Mouse (Mus musculus): ENCODE results near the gene Hist1h2ah. TPM values are rescaled to one million over a fixed set of nuclear protein-coding genes. Genes with fewer than 3 reads are reported as not detected.
"Not testable (repeated sequence)": the region's sequence is repeated elsewhere in the genome, so short reads cannot be mapped to it uniquely, and the experiment has no call there.

Gene Hist1h2ah
- polyA plus RNA-seq, 1 experiment from 2014 or later, result not detected

DNA sequence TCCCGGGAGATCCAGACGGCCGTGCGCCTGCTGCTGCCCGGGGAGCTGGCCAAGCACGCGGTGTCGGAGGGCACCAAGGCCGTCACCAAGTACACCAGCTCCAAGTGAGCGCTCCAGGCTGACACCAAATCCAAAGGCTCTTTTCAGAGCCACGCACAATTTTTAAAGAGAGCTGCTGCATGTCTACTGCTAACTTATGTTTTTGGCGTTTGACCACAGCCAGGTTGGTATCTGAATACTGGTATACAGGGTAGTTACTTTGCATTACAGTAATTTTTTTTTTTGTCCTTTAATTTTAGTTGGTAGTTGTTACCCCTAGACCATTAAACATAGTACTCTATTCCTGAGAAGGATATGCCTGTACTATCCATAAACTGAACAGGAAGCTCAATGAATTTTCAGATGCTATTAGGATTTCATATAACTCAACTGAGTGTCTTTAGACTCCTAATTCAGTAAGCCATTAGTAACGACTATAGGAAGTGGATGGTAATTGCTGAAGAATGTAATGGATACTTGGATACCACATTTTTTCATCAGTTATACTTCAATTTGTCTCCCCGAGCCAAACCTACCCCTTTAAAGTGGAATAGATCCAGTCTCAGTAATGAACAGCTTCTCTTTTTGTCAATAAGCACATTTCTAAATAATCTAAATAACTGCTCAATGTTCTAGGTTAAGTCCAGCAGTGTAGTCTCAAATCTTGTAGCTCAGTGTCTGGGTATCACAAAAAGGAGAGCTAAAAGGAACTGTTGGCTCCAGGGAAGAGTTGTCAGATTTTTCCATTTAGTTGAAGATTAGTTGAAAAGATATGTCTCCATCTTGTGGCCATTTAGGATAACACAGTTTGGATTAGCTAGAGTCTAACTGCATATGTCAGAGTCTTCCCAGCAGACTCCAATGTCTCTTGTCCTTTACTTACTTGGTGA lies 8.4 kb upstream of the Hist1h2ah start:
- ATAC-seq (ENCODE audit: low FRiP score, low TSS enrichment) (no peak), DNase-seq (ENCODE audit: low spot score) (no peak)
- peak overlapping the region; percentile 41; the same call in 1 of the 2 replicates for H3K9ac ChIP-seq (ENCODE audit: low read length)
- TF ChIP-seq CTCF (IDR thresholded peaks at IDR 0.05; ENCODE audit: low read depth) (peak; percentile 81), EP300 (optimal IDR thresholded peaks at IDR 0.05) (no peak)
- H3K27ac ChIP-seq (replicated peaks), result peak overlapping the region; percentile 71; the same call in 1 of the 2 replicates
- peak overlapping the region; percentile 52 for H3K4me2 ChIP-seq (replicated peaks; ENCODE audit: low read depth)
- H3K36me3 ChIP-seq (ENCODE audit: control insufficient read depth, insufficient read depth, low read length), result no peaks in the 10 kb centered on the region
- 0 out of 2 replicates have a peak, but pooled peaks cover 2% of the 10 kb centered on the region for H3K4me1 ChIP-seq (replicated peaks; ENCODE audit: control insufficient read depth, insufficient read depth)
- H3K27me3 ChIP-seq (ENCODE audit: control insufficient read depth, insufficient read depth, low read length), result no peaks in the 10 kb centered on the region
- no peaks in the 10 kb centered on the region for H3K9me3 ChIP-seq (ENCODE audit: control insufficient read depth, low read length)
- H3K4me3 ChIP-seq (ENCODE audit: low read depth, low read length), result peak overlapping the region; percentile 29
- under 1% methylated on average over 10 of the region's 14 CpGs for WGBS

DNA sequence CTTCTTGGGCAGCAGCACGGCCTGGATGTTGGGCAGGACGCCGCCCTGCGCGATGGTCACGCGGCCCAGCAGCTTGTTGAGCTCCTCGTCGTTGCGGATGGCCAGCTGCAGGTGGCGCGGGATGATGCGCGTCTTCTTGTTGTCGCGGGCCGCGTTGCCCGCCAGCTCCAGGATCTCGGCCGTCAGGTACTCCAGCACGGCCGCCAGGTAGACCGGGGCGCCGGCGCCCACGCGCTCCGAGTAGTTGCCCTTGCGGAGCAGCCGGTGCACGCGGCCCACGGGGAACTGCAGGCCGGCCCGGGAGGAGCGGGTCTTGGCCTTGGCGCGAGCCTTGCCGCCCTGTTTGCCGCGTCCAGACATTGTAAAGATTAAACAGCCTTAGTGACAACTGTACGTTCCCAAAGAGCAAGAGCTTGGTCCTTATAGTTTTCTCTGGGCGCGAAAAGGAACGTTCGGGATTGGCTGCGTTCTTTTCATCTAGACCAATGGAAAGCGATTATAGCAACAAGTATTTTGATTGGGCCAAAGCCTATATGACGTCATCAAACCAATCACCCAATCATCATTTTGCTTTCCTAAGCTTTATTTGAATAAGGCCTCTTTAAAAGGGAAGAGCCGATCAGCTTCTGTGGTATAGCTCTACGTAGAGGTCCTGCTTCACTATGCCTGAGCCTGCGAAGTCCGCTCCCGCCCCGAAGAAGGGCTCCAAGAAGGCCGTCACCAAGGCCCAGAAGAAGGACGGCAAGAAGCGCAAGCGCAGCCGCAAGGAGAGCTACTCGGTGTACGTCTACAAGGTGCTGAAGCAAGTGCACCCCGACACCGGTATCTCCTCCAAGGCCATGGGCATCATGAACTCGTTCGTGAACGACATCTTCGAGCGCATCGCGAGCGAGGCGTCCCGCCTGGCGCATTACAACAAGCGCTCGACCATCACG lies 7.5 kb upstream of the Hist1h2ah start, which contains the start of the genes Hist1h2ag and Hist1h2bj:
Hist1h2ag (minus strand) TSS at position 377 of the 935 bp plus-strand sequence.
Hist1h2bj (plus strand) TSS at position 647 of the 935 bp plus-strand sequence.
- peak; percentile 94 for ATAC-seq (ENCODE audit: low FRiP score, low TSS enrichment)
- peak within 1 kb of the TSS; percentile 29 for H3K4me3 ChIP-seq (ENCODE audit: low read depth, low read length)
- peak; percentile 80 for DNase-seq (ENCODE audit: low spot score)
- H3K36me3 ChIP-seq (ENCODE audit: control insufficient read depth, insufficient read depth, low read length); H3K9me3 ChIP-seq (ENCODE audit: control insufficient read depth, low read length); H3K4me1 ChIP-seq (replicated peaks; ENCODE audit: control insufficient read depth, insufficient read depth); H3K27me3 ChIP-seq (ENCODE audit: control insufficient read depth, insufficient read depth, low read length): not testable (repeated sequence)
- peak within 1 kb of the TSS; percentile 52 for H3K4me2 ChIP-seq (replicated peaks; ENCODE audit: low read depth)
- H3K27ac ChIP-seq (replicated peaks), result peak within 1 kb of the TSS; percentile 78
- WGBS, result 0% methylated on average over 33 of the region's 80 CpGs
- peak within 1 kb of the TSS; percentile 41 for H3K9ac ChIP-seq (ENCODE audit: low read length)

DNA sequence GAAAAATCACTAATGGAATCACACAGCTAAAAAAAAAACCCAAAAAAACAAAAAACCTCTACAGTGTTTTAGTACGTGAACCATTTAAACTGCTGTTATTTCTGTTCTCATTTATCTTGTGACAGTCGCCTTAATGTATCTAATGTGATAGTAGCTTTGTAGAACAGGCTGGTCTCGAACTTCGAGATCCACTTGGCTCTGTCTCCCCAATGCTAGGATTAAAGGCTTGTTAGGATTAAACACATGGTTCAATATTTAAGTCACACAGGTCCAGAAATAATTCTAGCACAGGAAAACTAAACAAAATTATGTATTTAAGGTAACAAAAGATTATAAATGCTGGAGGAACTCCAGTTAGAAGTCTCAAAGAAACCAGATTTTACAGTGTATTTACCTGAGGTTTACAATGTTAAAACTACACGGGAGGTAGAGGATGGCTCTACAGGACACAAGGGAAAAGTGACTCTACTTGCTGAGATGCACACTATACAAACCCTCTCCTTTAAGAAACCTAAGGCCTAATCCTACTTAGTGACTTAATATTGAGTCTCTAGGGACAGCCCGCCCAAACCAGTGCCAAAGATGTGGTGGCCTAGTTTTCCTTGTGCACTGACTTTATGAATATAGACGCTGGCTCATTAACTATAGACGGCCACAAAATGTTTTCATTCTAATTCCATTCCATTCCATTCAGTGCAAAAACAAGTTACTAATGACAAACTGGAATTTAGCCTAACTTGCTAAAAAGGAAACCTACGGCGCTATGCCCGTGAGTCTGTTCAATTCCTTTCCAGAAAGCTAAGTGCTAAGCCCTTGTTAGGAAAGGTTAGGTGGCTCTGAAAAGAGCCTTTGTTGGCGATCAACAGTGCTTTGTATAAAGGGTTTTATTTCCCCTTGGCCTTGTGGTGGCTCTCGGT lies 6.5 kb upstream of the Hist1h2ah start:
- Histone ChIP-seq H3K9ac (ENCODE audit: low read length) (peak overlapping the region; percentile 1; the same call in 1 of the 2 replicates), H3K27ac (replicated peaks) (peak overlapping the region; percentile 74), H3K9me3 (ENCODE audit: control insufficient read depth, low read length) (no peaks in the 10 kb centered on the region), H3K27me3 (ENCODE audit: control insufficient read depth, insufficient read depth, low read length) (no peaks in the 10 kb centered on the region), H3K36me3 (ENCODE audit: control insufficient read depth, insufficient read depth, low read length) (no peaks in the 10 kb centered on the region), H3K4me1 (replicated peaks; ENCODE audit: control insufficient read depth, insufficient read depth) (0 out of 2 replicates have a peak, but pooled peaks cover 2% of the 10 kb centered on the region), H3K4me3 (ENCODE audit: low read depth, low read length) (peak overlapping the region; percentile 8; the same call in 1 of the 2 replicates), H3K4me2 (replicated peaks; ENCODE audit: low read depth) (peak overlapping the region; percentile 39)
- no peak for DNase-seq (ENCODE audit: low spot score)
- TF ChIP-seq EP300 (optimal IDR thresholded peaks at IDR 0.05) (peak; percentile 3), CTCF (IDR thresholded peaks at IDR 0.05; ENCODE audit: low read depth) (no peak)
- ATAC-seq (ENCODE audit: low FRiP score, low TSS enrichment), result no peak
- WGBS, result 2% methylated on average over 13 of the region's 13 CpGs

DNA sequence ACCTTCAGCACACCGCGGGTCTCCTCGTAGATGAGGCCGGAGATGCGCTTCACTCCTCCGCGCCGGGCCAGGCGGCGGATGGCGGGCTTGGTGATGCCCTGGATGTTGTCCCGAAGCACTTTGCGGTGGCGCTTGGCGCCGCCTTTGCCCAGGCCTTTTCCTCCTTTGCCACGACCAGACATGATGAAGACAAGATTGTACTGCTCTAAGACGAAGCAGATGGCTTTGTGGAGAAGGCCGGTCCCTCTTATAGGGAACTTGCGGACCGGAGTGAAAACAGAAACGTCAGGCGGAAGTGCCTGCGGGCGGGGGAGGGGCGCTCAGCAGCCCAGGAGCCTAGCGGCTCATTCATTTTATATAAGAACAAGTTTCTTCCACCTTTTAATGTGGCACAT lies 5.8 kb upstream of the Hist1h2ah start, which contains the start of gene Hist1h4i:
Hist1h4i (minus strand) TSS at position 221 of the 395 bp plus-strand sequence.
- not testable (repeated sequence) for H3K36me3 ChIP-seq (ENCODE audit: control insufficient read depth, insufficient read depth, low read length); H3K27me3 ChIP-seq (ENCODE audit: control insufficient read depth, insufficient read depth, low read length); H3K9me3 ChIP-seq (ENCODE audit: control insufficient read depth, low read length); H3K4me1 ChIP-seq (replicated peaks; ENCODE audit: control insufficient read depth, insufficient read depth)
- WGBS, result 1% methylated on average over 20 of the region's 27 CpGs
- peak; percentile 91 for DNase-seq (ENCODE audit: low spot score)
- ATAC-seq (ENCODE audit: low FRiP score, low TSS enrichment), result peak; percentile 76
- H3K4me3 ChIP-seq (ENCODE audit: low read depth, low read length), result peak within 1 kb of the TSS; percentile 35
- H3K9ac ChIP-seq (ENCODE audit: low read length), result peak within 1 kb of the TSS; percentile 43
- TF ChIP-seq CTCF (IDR thresholded peaks at IDR 0.05; ENCODE audit: low read depth), result 0 out of 2 replicates have a peak, but pooled peaks have one; percentile 5
- TF ChIP-seq EP300 (optimal IDR thresholded peaks at IDR 0.05), result peak; percentile 94
- H3K4me2 ChIP-seq (replicated peaks; ENCODE audit: low read depth), result peak within 1 kb of the TSS; percentile 58
- H3K27ac ChIP-seq (replicated peaks), result peak within 1 kb of the TSS; percentile 78
